Mouse (Mus musculus) kidney, postnatal 4 days (tissue): ENCODE data around the gene Adam11.
"Not testable (repeated sequence)": the region's sequence is repeated elsewhere in the genome, so short reads cannot be mapped to it uniquely, and the experiment has no call there.

ENCODE experiments used
- DNase-seq, 2 experiments: peaks; one replicate each; pipeline ENCODE4 v3.0.0; 2021; ENCODE audit warnings: mixed read lengths in 2 of 2

Adam11 gene

DNA sequence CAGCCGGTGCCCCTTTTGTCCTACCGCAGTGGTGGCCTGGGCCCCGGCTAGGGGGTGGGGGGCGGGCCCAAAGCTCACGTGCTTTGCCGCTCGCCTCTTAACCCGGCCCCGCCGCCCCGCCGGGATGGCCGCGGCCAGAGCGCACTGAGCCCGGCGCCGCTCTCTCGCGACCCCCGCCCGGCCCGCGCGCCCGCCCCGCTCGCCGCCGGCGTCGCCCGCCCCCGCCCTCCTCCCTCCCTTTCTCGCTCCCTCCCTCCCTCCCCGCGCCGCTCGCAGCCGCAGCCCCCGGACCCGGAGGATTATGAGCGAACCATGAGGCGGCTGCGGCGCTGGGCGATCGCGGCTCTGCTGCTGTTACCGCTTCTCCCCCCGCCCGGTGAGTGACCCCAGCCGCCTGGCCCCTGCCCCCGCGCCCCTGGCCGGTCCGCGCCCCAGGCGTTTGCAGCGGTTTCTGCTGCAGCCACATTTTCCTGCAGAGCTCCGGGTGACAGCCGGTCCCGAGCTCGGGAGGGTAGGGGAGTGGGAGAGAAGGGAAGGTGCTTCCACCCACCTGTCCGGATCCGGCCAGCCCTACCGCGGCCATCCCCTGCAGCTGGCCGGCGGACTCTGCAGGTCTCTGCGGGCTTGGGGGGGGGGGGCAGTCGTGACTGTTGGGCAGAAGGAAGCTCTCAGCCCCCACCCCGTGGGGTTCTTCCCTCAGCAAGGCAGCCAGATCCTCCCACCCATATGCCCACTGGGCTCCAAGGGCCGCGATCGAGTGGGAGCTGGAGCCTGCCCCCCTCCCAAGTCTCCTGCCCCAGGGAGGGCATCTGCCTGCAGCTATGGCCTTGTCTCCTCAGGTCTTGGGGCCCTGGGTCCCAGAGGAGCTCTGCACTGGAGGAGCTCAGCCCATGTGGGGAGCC lies at the start of gene Adam11:
Gene Adam11, plus strand, starts transcription at position 131 of the 902 bp plus-strand sequence.
- DNase-seq: peak in 1 of 2 experiments; percentile 60

DNA sequence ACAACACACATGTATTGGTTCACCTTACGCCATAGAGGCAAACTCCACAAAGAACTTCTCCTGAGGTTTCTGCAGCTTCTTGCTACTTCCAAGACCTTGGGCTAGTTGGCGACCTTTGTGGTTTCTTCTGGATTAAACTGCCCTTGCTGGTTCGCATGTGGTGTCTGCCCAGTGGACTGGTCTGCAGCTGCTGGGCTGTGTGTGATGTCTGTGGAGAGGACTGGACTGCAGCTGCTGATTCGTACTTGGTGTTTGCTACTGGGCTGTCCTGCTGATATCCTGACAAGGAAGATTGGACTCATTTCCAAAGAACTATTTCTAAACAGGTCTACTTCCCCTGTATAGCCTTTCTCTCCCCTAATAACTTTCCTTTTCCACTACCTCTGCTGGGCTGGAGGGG lies 48.8 kb upstream of the Adam11 start:
- no peak for DNase-seq

DNA sequence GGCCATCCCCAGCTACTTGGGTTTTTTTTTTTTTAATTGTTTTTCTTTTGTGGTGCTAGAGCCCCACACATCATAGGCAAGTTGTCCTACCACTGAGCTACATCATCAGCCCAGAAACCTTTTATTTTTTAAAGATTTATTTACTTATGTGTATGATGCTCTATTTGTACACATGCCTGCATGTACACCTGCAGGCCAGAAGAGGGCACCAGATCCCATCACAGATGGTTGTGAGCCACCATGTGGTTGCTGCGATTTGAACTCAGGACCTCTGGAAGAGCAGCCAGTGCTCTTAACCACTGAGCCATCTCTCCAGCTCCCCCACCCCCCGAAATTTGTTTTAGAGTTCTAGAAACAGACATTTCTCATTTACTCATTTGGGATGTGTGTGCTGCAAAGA lies 46.7 kb upstream of the Adam11 start:
- DNase-seq: not testable (repeated sequence)

DNA sequence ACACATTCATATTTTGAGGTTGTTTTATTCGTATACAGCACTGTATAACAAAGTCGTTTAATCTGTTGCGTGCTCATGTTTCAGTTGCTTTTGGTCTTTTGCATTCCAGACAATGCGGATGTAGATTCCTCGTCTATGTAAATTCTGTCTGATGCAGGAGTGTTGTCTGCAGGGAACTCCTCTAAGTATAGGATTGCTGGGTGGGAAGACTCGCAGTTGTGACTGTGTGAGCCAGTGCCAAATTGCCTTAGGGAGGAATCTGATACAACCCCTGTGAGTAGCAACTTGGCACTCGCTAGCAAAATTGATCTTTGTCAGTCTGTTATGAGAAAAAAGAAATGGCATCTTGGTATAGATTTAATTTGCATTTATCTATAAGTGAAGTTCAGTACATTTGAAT lies 45.1 kb upstream of the Adam11 start:
- no peak for DNase-seq

DNA sequence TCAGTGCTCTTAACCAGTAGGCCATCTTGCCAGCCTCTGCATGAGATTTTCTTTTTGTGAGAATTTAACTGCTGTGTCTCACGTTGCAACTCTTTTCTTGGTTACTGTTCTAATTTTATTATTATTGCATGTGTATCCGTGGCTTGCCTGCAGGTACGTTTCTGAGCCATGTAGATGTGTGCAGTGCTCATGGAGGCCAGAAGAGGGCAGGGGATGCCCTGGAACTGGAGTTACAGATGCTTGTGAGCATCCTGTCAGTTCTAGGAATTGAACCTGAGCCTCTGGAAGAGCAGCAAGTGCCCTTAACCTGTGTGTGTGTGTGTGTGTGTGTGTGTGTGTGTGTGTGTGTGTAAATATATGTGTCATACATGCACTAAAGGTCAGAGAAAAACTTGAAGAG lies 35.7 kb upstream of the Adam11 start:
- peak; percentile 43 to 49 for DNase-seq

DNA sequence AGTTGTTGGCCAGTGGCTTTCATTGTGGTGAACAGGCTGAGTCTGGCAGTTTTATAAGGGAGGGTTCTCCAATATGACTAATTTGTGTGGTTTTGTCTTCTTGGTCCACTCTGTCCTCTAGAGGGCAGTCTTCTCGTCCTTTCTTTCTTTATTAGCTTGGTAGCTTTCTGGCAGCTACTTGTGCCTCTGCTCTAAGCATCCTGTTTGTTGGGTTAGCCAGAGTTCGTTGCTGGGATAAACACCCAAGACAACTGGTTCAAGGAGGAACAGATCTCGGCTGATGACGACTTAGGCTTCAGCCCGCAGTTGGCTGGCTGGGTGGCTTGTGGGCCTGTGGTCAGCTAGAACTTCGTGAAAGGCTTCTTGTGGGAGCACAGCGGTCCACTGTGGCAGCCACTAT lies 32.6 kb upstream of the Adam11 start:
- peak in 1 of 2 experiments; percentile 40 for DNase-seq

DNA sequence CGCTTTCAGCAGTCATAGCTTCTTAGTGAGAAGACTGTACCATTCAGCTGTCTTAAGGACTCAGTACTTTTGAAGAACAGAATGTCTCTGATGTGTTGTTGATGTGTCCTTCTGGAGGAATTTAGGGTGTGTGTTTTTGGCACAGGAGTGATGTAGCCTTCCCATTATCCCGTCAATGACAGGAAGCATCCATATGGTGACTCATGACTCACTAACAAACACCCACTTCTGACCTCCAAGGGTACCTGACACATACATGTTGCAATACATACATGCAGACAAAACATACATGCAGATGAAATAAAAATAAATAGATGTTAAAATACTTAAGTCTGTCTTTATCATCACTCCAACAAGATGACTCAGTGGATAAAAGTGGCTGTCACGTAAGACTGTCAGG lies 31.4 kb upstream of the Adam11 start:
- no peak for DNase-seq

DNA sequence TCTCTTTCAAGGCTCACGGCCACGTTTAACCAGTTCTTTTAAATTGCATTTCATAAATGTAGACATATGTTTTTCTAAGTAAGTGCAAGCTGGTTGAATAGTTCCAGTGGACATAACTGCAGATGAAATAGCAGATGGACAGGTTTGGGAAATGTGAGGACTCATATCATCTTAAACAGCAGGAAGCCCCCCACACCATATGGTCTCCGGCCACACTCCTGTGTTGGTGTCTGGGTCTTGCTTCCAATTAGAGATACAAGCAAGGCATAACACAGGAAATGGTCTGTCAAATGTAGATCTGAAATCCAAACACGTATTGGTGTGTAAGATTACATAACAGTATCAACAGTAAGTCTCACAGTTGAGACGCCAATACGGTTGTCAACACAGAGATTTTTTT lies 29.9 kb upstream of the Adam11 start:
- DNase-seq: no peak

DNA sequence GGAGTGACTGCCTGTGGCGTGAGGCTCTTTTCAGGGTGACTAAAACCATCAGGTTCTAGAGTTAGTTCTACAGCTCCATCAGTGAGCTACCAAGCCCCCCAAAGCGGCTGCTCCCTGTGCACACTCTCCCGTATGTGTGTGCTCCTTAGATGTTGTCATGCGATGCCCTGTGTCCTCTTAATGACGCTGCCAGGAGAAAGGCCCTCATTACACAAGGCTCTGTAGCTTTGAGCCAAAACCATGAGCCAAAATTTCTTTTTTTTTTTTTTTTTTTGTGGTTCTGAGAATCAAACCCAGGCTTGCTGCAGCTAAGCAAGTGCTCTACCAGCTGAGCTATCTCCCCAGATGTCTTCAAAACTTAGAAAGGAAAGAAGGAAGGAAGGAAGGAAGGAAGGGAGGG lies 28.1 kb upstream of the Adam11 start:
- DNase-seq: no peak

DNA sequence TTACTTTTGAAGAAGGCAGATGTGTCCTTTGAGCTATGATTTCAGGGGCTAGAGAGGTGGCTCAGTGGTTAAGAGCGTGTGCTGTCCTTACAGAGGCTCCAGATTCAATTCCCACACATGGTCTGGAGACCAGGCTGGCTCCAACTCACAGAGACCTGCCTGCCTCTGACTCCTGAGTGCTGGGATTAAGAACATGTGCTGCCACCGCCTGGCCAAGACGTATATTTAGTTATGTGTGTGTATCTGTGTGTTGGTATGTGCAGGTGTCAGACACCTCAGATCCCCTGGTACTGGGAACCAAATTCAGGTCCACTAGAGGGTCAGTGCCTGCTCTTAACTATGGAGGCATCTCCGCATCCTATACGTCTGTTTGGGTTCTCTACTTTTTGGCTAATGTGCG lies 26.3 kb upstream of the Adam11 start:
- DNase-seq: no peak

DNA sequence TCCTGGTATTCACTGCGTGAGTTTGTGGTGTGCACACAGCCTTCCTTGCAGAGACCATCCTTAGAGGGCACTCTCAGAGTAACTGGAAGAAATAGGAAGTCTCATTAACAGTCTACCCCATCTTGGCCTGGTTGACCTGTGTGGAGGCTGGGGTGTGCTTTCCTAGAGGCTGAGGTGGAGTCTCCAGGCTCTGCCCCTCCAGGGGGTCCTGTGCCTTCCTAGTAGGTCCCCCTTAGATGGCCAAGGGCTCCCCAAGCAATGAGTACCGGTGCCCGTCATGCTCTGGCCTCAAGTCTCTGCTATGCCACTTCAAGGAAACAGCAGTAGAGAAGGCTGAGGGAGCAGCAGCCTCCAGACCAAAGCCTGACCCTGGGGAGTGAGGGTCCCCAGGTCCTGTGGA lies 23.2 kb upstream of the Adam11 start:
- DNase-seq: no peak

DNA sequence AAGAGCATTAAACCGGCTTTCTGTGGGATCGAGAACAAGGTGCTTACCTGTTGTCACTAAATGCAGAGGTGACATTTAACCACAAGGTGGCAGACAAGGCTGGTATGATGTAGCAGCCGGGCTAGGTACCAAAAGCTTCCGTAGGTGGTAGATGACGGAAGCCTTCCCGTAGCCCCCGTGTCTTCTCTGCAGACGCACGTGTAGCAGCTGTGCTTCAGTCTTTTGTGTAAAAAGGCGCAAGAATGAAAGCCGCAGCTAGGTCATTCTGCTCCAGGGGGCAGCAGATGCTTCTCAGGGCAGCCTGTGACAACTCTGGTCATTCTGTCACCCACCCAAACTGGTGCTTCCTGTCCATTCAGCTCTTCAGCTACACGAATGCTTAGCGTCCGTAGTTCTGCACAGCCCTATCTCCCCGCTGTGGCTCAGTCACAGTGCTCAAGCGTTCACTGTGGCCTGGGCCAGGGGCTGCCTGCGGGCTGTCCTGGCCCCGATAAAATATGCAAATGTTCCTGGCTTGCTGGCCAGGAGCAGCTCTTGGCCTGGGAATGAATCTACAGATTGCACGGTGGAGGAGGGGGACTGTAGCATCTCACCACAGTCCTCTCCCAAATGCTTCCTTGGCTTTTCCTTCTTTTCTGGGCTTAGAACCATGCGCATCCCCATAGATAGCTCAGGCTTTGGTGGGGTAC lies 21.8 kb upstream of the Adam11 start:
- DNase-seq: peak; percentile 50 to 64

DNA sequence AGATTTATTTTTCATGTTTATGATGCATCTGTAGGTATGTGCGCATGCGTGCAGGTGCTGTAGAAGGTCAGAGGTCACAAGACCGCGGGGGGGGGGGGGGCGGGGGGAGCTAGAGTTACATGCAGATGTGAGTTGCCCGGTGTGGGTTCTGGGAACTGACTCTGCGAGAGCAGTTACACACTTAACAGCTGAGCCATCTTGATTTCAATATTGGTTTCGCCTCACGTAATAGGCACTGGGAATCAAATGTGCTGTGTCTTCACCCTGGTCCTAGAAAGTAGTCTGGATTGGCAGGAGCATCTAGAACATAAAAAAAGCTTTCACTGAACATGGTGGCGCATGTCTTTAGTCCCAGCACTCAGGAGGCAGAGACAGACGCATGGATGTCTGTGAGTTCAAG lies 20.6 kb upstream of the Adam11 start:
- no peak for DNase-seq

DNA sequence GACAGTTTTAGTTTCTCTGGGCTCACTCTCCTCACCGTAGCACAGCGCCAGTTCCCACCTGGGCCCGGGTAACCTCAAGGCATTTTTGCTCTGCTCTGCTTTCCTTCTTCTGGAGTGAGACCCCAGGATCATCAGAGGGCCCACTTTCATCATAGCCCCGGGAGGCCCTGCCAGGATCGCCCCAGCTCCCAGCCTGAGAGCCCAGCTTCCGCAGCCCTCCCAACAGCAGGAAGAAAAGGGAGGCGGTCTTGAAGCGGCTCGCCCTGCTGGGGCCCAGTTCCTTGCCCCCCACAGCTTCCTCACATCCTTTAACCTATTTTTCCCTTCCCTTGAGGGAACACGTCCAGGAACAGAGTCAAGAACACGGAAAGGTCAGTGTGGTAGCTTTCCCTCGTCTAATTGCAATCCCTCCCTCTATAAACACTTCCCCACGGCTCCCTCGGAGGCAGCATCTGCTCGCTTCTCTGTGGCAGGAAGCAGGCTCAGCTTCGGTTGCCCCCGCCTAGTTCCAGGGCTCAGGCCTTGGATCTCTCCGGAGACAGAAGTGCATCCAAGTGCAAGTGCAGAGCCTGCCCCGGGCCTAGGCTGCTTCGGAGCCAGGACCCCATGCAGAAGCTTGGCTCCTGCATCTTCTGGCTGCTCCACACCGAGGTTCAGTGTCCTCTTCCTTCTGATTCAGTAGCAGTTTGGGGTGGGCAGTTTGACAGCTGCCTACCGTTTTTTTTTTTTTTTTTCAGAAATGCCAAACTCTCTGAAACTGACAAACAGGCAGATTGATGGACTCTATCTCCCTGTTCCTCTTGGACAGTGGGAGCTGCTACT lies 19.9 kb upstream of the Adam11 start:
- peak; percentile 55 to 66 for DNase-seq

DNA sequence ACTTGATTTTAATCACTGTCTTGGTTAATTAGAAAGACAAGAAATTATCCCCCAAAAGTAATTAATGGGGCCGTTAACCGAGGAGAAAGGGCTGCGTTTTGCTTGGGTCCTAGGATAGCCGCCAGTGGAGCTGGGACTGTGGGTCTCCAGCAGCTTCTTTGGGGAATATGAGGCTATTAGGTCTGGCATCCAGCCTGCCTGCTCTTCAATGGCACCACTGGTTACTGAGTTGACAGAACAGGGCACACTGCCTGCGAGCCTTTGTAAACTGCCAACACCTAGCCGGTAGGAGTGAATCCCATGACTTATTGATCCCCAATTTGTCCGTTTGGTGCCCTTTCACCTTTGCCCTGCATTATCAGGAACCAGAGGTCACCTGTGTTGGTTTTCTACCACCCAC lies 19.2 kb upstream of the Adam11 start:
- no peak for DNase-seq

DNA sequence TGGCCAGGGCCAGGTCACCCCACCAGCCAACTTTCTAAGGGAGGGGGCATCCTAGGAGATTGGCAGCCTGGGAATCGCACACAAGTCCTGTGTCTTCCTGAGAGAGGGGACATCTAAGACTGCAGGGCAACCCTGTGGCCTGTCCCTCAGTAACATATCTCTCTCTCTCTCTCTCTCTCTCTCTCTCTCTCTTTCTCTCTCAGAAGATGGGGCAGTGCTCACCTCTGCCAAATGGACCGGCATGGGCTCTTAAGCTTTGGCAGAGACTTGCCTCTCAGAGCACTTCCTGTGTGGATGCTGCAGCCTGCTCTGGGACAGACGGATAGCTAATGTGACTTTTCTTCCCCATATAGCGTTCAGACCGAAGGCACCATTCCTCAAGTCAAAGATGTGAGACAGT lies 18.4 kb upstream of the Adam11 start:
- no peak for DNase-seq

DNA sequence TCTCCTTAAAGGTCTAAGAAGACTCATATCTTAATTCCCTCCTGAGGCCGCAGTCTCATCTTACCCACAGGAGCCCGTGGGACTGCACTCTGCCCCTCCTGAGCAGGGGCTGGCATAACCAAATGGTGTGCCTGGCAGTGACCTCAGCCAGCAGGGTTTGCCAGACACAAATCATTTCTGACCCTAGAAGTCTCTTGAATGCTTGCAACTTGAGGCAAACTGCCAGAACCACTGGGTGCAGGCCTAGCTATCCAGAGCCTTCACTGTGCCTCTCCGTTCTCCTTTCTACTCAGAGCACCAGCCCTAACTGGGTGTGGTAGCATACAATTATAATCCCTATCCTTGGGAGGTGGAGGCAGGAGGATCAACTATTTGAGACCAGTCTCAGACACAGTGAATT lies 16.5 kb upstream of the Adam11 start:
- DNase-seq: no peak

DNA sequence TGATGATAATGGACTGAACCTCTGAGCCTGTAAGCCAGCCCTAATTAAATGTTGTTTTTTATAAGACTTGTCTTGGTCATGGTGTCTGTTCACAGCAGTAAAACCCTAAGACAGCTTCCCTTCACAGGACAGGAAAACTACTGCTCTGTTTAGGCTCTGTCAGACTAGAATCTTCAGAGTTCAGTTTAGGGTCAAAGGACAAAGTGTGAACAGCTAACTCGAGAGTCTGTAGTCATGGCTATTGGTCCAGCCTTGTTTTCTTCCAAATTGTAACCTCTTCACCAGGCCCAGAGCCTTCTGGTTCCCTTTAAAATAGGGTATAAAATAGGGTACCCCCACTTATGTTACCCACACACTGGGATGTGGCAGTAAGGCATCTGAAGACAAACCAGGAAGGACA lies 13.4 kb upstream of the Adam11 start:
- no peak for DNase-seq

DNA sequence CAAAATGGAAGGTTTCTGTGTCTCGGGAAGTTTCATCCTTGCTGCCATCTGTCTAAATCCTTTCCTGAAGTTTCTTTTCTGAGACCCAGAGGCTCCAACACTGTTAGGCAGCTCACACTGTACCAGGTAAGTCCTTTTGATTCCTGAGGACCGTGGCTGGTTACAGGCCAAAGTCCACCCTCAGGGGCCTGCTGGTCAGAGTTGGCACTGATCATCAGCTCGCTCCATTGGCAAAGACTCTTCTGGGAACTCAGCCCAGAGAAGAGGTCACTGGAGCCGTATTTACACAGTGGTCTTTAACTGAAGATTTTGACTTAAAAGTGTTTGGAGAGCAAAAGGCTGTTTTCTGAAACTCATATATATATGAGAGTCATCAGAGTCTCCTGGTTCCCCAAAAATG lies 12.9 kb upstream of the Adam11 start:
- DNase-seq: no peak

DNA sequence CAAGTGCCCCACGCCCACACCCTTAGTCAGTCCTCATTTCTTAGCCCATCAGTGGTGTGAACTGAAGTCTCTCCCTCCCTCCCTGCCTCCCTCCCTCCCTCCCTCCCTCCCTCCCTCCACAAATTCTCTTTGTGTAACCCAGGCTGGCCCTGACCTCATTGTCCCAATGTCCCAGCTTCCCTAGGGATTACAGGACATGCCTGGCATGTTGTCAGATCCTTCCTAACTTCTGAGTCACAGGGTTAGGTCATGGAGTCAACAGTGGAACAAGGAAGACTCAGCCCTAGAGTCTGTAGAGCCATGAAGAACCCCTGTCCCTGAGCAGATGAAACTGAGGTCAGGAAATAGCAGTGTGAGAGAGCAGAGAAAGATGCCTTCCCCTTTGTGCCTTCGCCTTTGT lies 11.5 kb upstream of the Adam11 start:
- DNase-seq: no peak

DNA sequence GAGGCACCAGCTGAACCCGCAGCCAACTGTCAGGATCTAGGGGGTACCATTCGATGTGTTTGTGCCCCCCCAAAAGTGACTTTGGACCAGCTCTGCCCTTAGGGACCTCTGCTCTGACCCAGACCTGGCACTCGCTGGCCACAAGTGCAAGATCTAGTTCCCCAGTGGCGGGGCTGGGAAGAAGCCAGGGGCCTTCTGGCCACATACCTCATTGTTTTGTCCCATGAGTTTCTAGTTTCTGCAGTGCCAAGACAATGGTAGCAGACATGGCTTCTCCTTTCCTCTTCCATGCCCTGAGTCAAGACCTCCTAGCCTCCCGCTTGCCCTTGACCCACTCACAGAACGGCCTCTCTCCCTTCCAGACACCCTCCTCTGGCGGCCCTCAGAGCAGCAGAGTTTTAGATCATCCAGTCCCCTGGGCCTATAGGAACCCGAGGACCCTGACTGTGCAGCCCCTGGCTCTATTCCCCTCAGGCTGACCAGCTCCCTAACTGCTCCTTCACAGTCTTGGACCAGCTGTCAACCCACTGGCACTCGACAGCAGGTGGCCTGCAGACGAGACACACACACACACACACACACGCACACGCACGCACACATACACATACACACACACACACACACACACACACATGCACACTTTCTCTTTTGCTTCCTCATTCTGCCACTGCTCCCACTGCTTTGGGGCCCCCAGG lies 8.2 kb upstream of the Adam11 start:
- no peak for DNase-seq

DNA sequence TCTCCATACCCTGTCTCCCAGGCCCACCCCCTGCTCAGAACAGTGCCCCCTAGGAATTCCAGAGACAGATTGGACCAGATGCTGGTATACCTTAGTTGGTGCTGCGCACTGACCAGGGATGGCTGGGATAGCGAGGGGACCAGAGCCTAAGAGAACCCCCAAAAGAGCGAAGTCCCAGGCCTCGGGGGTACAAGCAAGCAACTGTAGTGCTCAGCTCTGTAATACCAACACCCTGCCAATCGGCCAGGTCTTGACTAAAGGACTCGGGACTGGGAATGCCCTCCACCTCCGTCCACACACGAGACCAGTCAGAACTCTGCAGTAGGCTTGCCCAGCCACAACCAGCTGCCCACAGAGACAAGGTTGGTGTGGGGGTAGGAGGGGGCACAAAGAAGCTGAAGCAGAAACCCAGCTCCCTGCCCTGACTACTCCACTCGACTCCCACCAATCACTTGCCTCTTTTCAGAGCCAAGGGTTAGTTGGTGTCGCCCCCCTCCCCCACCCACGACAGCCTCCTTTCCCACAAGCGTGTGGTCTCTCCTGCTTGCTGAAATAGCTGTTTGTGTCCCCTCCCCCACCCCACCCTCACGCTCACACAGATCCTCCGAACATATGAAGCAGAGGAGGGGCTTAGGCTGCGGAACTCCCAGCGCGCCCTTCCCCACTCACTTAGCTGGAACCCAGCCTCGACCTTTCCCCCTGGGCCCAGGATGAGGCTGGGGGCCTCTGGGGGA lies 7.5 kb upstream of the Adam11 start:
- DNase-seq: peak in 1 of 2 experiments; percentile 60
